Mouse (Mus musculus) thymus, postnatal 14 days (tissue): Measurements from ENCODE around the gene Endov.

Experiments used
- DNase-seq: peaks from one replicate; pipeline ENCODE4 v3.0.0; 2021

Gene Endov

GRCm38 (mm10) chr11:119519387-119519786 is 28.2 kb downstream of the Endov start:
- no peak for DNase-seq

GRCm38 (mm10) chr11:119520005-119520712 is 29.0 kb downstream of the Endov start:
- no peak for DNase-seq

- no peak for DNase-seq
These were observed 29.5 kb downstream of the Endov start for GRCm38 (mm10) chr11:119520713-119521063.

GRCm38 (mm10) chr11:119521920-119522710 is 31.0 kb downstream of the Endov start:
- DNase-seq: no peak

GRCm38 (mm10) chr11:119522779-119523178 is 31.6 kb downstream of the Endov start:
- no peak for DNase-seq

- no peak for DNase-seq
These were observed 32.2 kb downstream of the Endov start for GRCm38 (mm10) chr11:119523392-119523791.

GRCm38 (mm10) chr11:119524545-119524949 is 33.4 kb downstream of the Endov start:
- peak; percentile 88 for DNase-seq

- no peak for DNase-seq
These were observed 35.2 kb downstream of the Endov start for GRCm38 (mm10) chr11:119526068-119526966.

- DNase-seq: no peak
These were observed 37.8 kb downstream of the Endov start for GRCm38 (mm10) chr11:119528930-119529329.

- DNase-seq: no peak
These were observed 41.3 kb downstream of the Endov start for GRCm38 (mm10) chr11:119532460-119532859.

GRCm38 (mm10) chr11:119533745-119534144 is 42.6 kb downstream of the Endov start:
- no peak for DNase-seq

GRCm38 (mm10) chr11:119539944-119540343 is 48.8 kb downstream of the Endov start:
- no peak for DNase-seq

GRCm38 (mm10) chr11:119540560-119540959 is 49.4 kb downstream of the Endov start:
- no peak for DNase-seq

- no peak for DNase-seq
These were observed 49.9 kb downstream of the Endov start for GRCm38 (mm10) chr11:119541082-119541481.

GRCm38 (mm10) chr11:119542371-119542770 is 51.2 kb downstream of the Endov start:
- no peak for DNase-seq

- no peak for DNase-seq
These were observed 51.7 kb downstream of the Endov start for GRCm38 (mm10) chr11:119542886-119543285.

GRCm38 (mm10) chr11:119543816-119544517 is 52.8 kb downstream of the Endov start:
- no peak for DNase-seq

- no peak for DNase-seq
These were observed 53.5 kb downstream of the Endov start for GRCm38 (mm10) chr11:119544518-119545105.

- no peak for DNase-seq
These were observed 54.1 kb downstream of the Endov start for GRCm38 (mm10) chr11:119545281-119545680.

- peak; percentile 11 for DNase-seq
These were observed 54.8 kb downstream of the Endov start for GRCm38 (mm10) chr11:119545741-119546495.

GRCm38 (mm10) chr11:119546496-119547182 is 55.5 kb downstream of the Endov start:
- no peak for DNase-seq
